In the genomic region with DNA sequence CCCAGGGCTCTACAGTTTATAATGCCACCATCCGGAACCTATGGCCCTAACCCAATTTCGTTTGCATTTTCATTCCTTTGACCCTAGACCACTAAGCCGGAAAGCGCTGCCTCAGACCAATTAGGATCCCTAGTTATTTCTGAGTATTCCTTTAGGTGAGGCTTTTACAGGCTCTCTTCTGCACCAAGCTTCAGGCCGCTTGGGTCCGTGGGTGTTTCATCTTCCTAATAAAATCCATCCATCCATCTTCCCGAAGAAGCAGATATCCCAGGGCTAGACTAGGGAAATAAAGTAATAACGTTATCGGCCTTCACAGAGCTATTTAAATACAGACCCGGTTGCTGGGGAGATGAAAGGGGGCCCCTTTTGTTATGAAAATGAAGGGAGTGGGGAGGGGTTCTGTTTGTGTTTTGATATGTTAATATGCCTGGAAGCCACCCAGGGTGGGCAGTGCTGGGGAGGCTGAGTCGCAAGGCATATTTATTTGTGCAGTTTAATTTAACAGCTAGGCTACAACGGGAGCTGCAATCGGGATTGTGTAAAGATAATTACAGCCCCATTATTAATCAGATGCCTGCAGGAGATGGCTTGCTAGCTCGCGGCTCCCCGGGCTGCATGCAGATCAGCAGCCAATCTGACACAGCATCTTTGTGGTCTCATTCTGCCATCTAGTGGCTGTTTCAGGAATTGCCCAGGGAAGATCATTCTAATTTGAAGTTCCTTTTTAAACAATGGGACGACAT, we compare ENCODE assay signal across 8 mouse cellular contexts.
DNase-seq lines count a peak whose midpoint lies in the region; ATAC-seq and TF ChIP-seq lines count a peak whose summit lies in the region.

No protein-coding gene starts in this region.

- under 1% methylated on average over 17 of the region's 17 CpGs for whole genome bisulfite sequencing in embryonic facial prominence, embryonic 11.5 days
- 5% methylated on average over 17 of the region's 17 CpGs for WGBS in heart, adult 2 months
- 5% methylated on average over 17 of the region's 17 CpGs for WGBS in kidney, adult 2 months
- 2% methylated on average over 17 of the region's 17 CpGs for WGBS in limb, embryonic 10.5 days
- under 1% methylated on average over 17 of the region's 17 CpGs for WGBS in midbrain, embryonic 14.5 days
- 7% methylated on average over 17 of the region's 17 CpGs for WGBS in small intestine, adult 2 months

- H3K79me2 ChIP-seq in heart, adult 2 months (replicated peaks; ENCODE audit: control insufficient read depth, insufficient read depth, low read length), result no peaks in the 10 kb centered on the region

- no peak overlapping the region for H3K27ac ChIP-seq in embryonic facial prominence, embryonic 11.5 days (replicated peaks; ENCODE audit: low read depth, low read length)
- H3K27ac ChIP-seq in heart, adult 2 months, result no peak overlapping the region
- H3K27ac ChIP-seq in kidney, adult 2 months (ENCODE audit: insufficient read depth, low read depth, low read length), result no peak overlapping the region
- no peak overlapping the region for H3K27ac ChIP-seq in limb, embryonic 10.5 days
- H3K27ac ChIP-seq in midbrain, embryonic 14.5 days (replicated peaks; ENCODE audit: low read depth, low read length), result peak overlapping the region; percentile 91
- no peak overlapping the region for H3K27ac ChIP-seq in small intestine, adult 2 months (ENCODE audit: insufficient read depth, low read depth, low read length)

- TF ChIP-seq EP300 in heart, adult 2 months (IDR thresholded peaks at IDR 0.05; ENCODE audit: insufficient read depth, low read depth, low read length), result peak; percentile 38; the same call in 1 of the 2 replicates

- H3K4me2 ChIP-seq in embryonic facial prominence, embryonic 11.5 days (ENCODE audit: low read depth, low read length), result peak overlapping the region; percentile 50
- H3K4me2 ChIP-seq in midbrain, embryonic 14.5 days (ENCODE audit: low read length), result peak overlapping the region; percentile 49

- no peaks in the 10 kb centered on the region for H3K4me1 ChIP-seq in embryonic facial prominence, embryonic 11.5 days (ENCODE audit: control insufficient read depth, insufficient read depth, low read length)
- H3K4me1 ChIP-seq in heart, adult 2 months (ENCODE audit: control insufficient read depth, insufficient read depth, low read length), result no peaks in the 10 kb centered on the region
- no peaks in the 10 kb centered on the region for H3K4me1 ChIP-seq in kidney, adult 2 months (ENCODE audit: control insufficient read depth, insufficient read depth, low read length)
- H3K4me1 ChIP-seq in limb, embryonic 10.5 days, result peaks cover 21% of the 10 kb centered on the region
- H3K4me1 ChIP-seq in midbrain, embryonic 14.5 days (ENCODE audit: control insufficient read depth, insufficient read depth, low read length), result peaks cover 23% of the 10 kb centered on the region
- H3K4me1 ChIP-seq in small intestine, adult 2 months (ENCODE audit: control insufficient read depth, insufficient read depth, insufficient read length, low read length), result no peaks in the 10 kb centered on the region

- peak; percentile 59 to 60 for DNase-seq in urinary bladder, adult 18-20 months (ENCODE audit: low spot score in 2 of 2)
- DNase-seq in urinary bladder, adult 2 months (ENCODE audit: low spot score), result no peak
- peak; percentile 94 for DNase-seq in embryonic facial prominence, embryonic 11.5 days (ENCODE audit: low spot score)
- DNase-seq in heart, adult 2 months, result peak; percentile 60 to 72
- peak; percentile 78 for DNase-seq in kidney, adult 2 months
- peak; percentile 85 for DNase-seq in limb, embryonic 10.5 days (ENCODE audit: low spot score)
- DNase-seq in midbrain, embryonic 14.5 days, result peak; percentile 97

- no peaks in the 10 kb centered on the region for H3K36me3 ChIP-seq in embryonic facial prominence, embryonic 11.5 days (replicated peaks; ENCODE audit: control insufficient read depth, insufficient read depth, low read depth, low read length)
- no peaks in the 10 kb centered on the region for H3K36me3 ChIP-seq in heart, adult 2 months (ENCODE audit: control insufficient read depth, insufficient read depth, low read length)
- no peaks in the 10 kb centered on the region for H3K36me3 ChIP-seq in kidney, adult 2 months (ENCODE audit: control insufficient read depth, insufficient read depth, low read length)
- H3K36me3 ChIP-seq in limb, embryonic 10.5 days, result no peaks in the 10 kb centered on the region
- H3K36me3 ChIP-seq in midbrain, embryonic 14.5 days (ENCODE audit: control insufficient read depth, insufficient read depth, low read length), result no peaks in the 10 kb centered on the region
- no peaks in the 10 kb centered on the region for H3K36me3 ChIP-seq in small intestine, adult 2 months (ENCODE audit: control insufficient read depth, insufficient read depth, low read length)

- H3K27me3 ChIP-seq in embryonic facial prominence, embryonic 11.5 days (ENCODE audit: control insufficient read depth, insufficient read depth, low read length), result no peaks in the 10 kb centered on the region
- peaks cover 4% of the 10 kb centered on the region; the same call in 1 of the 2 replicates for H3K27me3 ChIP-seq in heart, adult 2 months (ENCODE audit: control insufficient read depth, insufficient read depth, low read length)
- no peaks in the 10 kb centered on the region for H3K27me3 ChIP-seq in kidney, adult 2 months (replicated peaks; ENCODE audit: control insufficient read depth, insufficient read depth, low read length)
- H3K27me3 ChIP-seq in limb, embryonic 10.5 days (ENCODE audit: low read depth, poor library complexity, severe bottlenecking), result peaks cover 34% of the 10 kb centered on the region
- H3K27me3 ChIP-seq in midbrain, embryonic 14.5 days (ENCODE audit: control insufficient read depth, insufficient read depth, low read length), result no peaks in the 10 kb centered on the region
- no peaks in the 10 kb centered on the region for H3K27me3 ChIP-seq in small intestine, adult 2 months (ENCODE audit: control insufficient read depth, insufficient read depth, low read length)

- H3K9ac ChIP-seq in embryonic facial prominence, embryonic 11.5 days (replicated peaks; ENCODE audit: low read length), result peak overlapping the region; percentile 15; the same call in 1 of the 2 replicates
- no peak overlapping the region for H3K9ac ChIP-seq in heart, adult 2 months (ENCODE audit: low read depth, low read length)
- peak overlapping the region; percentile 2; the same call in 1 of the 2 replicates for H3K9ac ChIP-seq in midbrain, embryonic 14.5 days (replicated peaks; ENCODE audit: low read length)

- intact Hi-C loops in heart, adult 2 months (cut with DNase I), result loop anchor here (1.0 to 5.0 kb wide), 4 partner anchors 25 to 706 kb away; no protein-coding TSS in a partner anchor

- no peak for TF ChIP-seq POLR2A in heart, adult 2 months (IDR thresholded peaks at IDR 0.05; ENCODE audit: insufficient read depth, low read depth, low read length)
- TF ChIP-seq POLR2A in kidney, adult 2 months (IDR thresholded peaks at IDR 0.05; ENCODE audit: low read depth, low read length), result no peak
- TF ChIP-seq POLR2A in small intestine, adult 2 months (IDR thresholded peaks at IDR 0.05; ENCODE audit: low read depth, low read length), result no peak

- H3K4me3 ChIP-seq in embryonic facial prominence, embryonic 11.5 days (ENCODE audit: low read depth, low read length), result no peak overlapping the region; the same call in 1 of the 2 replicates
- H3K4me3 ChIP-seq in heart, adult 2 months, result no peak overlapping the region
- no peak overlapping the region for H3K4me3 ChIP-seq in kidney, adult 2 months (ENCODE audit: insufficient read depth, low read depth, low read length)
- H3K4me3 ChIP-seq in limb, embryonic 10.5 days, result peak overlapping the region; percentile 43
- peak overlapping the region; percentile 20 for H3K4me3 ChIP-seq in midbrain, embryonic 14.5 days (replicated peaks; ENCODE audit: low read depth, low read length)
- no peak overlapping the region for H3K4me3 ChIP-seq in small intestine, adult 2 months (ENCODE audit: low read depth, low read length)

- no peak; the same call in none of the 2 replicates for TF ChIP-seq CTCF in heart, adult 2 months (IDR thresholded peaks at IDR 0.05)
- peak; percentile 74 for TF ChIP-seq CTCF in kidney, adult 2 months (conservative IDR thresholded peaks at IDR 0.05; ENCODE audit: insufficient read depth, insufficient read length, low read depth, low read length)
- TF ChIP-seq CTCF in small intestine, adult 2 months (IDR thresholded peaks at IDR 0.05; ENCODE audit: extremely low read depth, insufficient read length, insufficient replicate concordance, low read depth, low read length), result peak; percentile 70; the same call in 1 of the 2 replicates

- no peaks in the 10 kb centered on the region for H3K9me3 ChIP-seq in embryonic facial prominence, embryonic 11.5 days (replicated peaks; ENCODE audit: control insufficient read depth, low read length)
- H3K9me3 ChIP-seq in limb, embryonic 10.5 days (replicated peaks), result no peaks in the 10 kb centered on the region
- no peaks in the 10 kb centered on the region; the same call in 1 of the 2 replicates for H3K9me3 ChIP-seq in midbrain, embryonic 14.5 days (ENCODE audit: control insufficient read depth, low read length)

- 0 out of 2 replicates have a peak, but pooled peaks have one; percentile 75 for ATAC-seq in embryonic facial prominence, embryonic 11.5 days (replicated peaks; ENCODE audit: insufficient number of reproducible peaks, low FRiP score, low TSS enrichment, low read depth)
- ATAC-seq in midbrain, embryonic 14.5 days (ENCODE audit: low FRiP score, low TSS enrichment), result peak; percentile 85

Comparison
In these comparisons a context has a peak if more than half of its experiments do, and no peak if none do; other contexts are left out.
1. H3K4me3 ChIP-seq: peak in limb, embryonic 10.5 days (single experiment) and midbrain, embryonic 14.5 days (single experiment); none in embryonic facial prominence, embryonic 11.5 days (single experiment), heart, adult 2 months (single experiment), kidney, adult 2 months (single experiment) and small intestine, adult 2 months (single experiment).